Mouse (Mus musculus): Measurements from ENCODE around the gene Msantd1.
A peak's percentile ranks its signal among the peaks of the same experiment; 100 is the strongest.

Gene Msantd1

DNA sequence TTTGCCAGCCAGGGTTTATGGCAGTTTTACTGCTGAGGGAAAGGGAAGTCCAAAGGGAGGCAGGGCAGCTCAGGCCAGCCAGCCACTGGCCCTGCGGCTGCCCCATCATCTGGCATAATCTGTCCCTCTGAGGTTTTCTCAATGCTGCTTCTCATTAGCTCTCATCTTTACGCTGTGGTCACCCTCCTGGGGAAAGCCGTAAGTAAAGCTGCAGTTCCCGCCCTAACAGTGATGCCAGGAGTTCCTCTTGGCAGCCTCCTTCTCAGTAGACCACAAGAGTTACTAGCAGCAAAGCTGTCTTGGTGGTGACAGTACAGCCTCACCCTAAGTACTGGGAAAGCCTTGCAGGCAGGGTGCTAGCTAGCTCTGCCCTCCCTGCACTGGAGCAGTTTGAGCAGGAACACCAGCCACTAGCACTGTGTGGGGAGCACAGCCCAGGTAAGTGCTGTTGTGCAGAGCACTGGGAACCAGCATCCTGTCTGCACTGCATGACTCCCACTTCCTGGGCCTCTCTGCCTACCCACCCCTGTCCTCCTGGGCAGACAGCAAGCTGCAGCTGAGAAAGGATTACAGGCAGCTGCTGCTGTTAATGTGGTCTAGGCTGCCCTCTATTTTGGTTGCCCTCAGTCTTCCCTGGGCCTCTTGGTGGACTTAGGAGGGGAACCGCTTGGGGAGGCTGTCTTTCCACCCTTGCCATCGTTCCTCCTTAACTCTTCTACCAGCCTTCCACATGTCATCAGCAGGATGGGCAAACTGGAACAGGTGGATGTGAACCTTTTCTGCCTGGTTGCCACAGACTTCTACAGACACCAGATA is at the start of gene Msantd1:
TSS of gene Msantd1 (plus strand) at position 103 of the 816 bp plus-strand sequence.
- DNase-seq = no peak

DNA sequence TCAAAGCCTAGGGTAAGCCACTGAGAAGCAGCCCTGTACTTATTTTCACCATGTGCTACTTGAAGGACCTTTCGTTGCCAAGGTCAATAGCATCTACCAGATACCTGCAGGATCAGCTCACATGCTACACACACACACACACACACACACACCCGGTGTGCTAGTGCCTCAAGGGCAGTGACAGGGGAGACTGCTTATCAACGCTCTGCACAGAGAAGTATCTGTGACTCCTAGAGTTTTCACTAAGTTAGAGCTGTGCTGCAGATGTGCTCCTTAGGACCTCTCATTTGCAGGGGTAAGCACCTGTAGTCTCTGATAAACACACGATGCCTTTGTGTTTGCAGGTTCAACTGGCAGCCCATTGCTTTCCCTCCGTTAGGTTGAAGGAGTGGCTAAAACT is 42.4 kb upstream of the Msantd1 start:
- peak; percentile 49 for DNase-seq

DNA sequence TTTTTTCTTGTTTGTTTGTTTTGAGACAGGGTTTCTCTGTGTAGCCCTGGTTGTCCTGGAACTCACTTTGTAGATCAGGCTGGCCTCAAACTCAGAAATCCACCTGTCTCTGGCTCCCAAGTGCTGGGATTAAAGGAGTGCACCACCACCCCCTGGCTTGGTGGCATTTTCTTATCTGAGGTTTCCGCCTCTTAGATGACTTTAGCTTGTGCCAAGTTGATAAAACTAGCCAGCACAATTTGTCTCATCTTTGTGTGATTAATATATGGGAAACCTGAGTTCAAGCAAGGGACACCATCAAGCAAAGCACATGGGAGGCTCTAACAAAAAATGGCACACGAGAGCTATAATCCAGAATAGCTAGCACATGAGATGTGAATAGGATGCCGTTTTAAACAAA is 27.5 kb upstream of the Msantd1 start:
- DNase-seq = peak; percentile 31

DNA sequence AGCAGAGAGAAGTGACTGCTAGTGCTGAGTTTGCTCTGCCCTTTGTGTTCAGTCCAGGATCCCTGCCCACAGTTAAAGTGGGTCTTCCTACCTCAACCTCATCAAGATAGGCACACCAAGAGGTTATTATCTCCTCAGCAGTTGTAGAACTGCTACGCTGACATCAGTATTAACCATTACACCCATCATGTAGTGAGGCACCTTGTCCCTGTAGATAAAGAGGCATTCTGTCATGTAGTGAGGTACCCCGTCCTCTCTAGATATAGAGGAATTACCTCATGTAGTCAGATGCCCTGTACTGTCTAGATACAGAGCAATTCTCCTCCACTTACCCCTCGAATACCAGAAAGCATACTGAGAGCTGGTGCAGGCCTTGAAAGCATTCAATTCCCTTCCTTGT is 26.8 kb upstream of the Msantd1 start:
- DNase-seq = peak; percentile 49

DNA sequence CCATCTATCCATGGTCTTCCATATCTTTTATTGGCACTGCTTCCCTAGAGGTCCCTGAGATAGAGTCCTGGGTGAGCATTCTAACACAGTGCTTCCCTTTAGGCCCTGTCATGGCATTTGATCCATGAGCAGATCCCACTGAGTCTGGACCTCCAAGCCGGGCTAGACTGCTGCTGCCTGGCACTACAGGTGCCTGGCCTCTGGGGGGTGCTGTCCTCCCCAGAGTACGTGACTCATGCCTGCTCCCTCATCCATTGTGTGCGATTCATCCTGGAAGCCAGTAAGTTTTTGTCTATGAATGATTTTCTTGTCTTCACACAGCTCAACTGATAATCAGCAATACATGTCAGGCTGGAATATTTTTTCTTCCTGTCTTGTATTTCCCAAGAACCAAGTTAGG is 22.6 kb upstream of the Msantd1 start:
- no peak for DNase-seq

DNA sequence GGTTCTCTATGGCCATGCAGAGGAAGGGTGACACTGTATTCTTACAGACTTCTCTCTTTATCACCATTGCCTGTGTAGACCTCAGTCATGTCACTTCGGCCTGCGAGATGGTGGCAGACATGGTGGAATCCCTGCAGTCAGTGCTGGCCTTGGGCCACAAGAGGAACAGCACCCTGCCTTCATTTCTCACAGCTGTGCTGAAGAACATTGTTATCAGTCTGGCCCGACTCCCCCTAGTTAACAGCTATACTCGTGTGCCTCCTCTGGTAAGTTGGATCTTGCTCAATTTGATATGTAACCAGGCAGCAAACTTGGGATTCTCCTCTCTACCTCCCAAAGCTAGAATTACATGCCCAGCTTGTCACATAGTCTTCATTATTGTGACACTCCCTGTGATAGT is 18.6 kb upstream of the Msantd1 start:
- DNase-seq = no peak

DNA sequence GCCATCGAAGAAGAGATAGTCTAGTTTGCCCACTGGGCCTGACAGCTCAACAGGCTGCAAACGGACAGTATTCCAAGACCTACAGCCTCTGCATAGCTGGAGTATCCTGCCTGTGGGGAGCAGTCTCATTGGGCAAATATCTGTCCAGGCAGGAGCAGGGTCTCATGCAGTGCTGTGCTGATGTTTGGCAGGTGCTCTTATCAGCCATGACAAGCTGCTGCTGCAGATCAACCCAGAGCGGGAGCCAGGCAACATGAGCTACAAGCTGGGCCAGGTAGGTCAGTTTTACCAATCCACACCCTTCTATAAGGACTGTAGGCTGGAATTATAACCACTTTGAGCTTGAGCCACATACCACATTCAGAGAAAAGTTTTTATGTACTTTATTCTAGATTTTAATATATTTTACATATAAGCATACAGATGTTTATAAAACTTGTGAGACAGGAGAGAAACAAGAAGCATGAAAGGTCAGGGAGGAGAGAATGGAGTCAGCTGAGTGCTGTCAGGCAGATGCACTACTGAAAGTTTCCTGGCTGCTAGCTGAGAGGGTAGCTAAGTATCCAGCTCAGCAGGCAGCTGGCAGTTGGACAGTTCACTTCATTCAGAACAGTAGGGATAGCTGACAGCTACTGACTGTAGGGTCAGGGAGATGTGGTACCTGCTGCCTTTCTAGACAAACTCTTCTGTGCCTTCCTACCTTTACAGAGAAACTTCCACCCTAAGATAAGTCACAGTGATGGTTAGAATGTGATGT is 10.9 kb upstream of the Msantd1 start:
- peak; percentile 84 for DNase-seq

DNA sequence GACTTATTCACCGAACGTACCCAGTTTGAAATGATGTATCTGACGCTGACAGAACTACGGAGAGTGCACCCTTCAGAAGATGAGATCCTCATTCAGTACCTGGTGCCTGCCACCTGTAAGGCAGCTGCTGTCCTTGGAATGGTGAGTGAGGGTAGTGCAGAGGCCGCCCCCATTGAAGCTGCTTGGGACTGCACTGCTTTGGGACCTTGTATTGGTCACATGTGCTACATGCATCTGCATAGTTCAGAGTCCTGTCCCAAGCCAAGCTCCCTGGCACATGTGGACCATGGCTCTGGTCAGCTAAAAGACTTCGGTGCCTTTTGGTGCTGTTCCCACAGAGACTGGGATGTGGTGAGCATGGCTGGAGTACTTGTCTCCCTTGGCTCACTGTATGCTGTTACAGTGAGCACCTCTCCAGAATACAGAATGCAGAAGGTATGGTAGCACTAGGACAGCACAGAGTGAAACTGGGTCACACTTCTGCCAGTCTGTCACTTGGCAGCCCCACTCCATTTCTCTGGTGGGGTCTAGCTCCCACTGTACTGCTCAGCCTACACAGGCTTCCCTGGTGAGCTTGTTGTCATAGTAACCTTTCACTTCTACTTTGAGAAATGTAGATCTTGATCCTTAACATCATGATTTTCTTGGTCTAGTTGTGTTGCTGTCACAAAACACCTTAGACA is 7.9 kb upstream of the Msantd1 start:
- DNase-seq = no peak

DNA sequence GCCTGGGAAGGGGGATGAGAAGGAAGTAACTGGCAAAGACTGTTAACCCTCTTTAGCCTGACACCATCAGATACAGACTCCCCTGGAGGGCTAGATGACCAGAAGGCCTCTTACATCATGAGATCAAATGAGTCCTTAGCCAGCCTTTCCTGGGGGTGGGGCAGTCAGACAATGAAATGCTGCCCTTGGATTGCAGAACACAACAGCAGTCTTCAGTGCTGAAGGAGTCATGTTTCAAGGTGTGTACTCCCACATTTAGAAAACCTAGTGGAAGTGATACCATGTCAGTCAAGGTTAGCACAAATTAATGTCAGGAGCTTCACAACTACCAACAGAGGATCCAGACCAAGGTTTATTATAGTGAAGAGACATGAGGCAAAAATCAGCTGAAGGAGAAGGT is 5.4 kb upstream of the Msantd1 start:
- DNase-seq = no peak

DNA sequence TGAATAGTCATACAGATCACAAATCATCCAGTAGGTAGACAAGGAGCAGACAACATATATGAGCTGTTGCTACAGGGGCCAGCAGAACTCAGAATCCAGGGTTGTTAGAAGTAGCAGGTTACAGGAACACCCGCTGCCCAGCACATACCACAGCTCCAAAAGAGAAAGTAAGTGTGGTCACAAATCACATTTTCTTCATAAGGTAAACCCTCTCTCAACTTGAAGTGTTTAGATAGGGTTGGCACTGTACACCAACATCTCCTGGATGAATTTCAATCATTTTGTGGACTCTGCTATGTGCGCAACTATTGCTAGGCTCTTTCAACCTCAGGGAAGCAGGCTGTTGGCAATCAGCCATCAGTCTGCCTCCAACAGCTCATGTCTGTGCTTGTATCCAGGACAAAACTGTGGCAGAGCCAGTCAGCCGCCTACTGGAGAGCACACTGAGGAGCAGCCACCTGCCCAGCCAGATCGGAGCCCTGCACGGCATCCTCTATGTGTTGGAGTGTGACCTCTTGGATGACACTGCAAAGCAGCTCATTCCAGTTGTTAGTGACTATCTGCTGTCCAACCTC is 4.9 kb upstream of the Msantd1 start:
- no peak for DNase-seq

DNA sequence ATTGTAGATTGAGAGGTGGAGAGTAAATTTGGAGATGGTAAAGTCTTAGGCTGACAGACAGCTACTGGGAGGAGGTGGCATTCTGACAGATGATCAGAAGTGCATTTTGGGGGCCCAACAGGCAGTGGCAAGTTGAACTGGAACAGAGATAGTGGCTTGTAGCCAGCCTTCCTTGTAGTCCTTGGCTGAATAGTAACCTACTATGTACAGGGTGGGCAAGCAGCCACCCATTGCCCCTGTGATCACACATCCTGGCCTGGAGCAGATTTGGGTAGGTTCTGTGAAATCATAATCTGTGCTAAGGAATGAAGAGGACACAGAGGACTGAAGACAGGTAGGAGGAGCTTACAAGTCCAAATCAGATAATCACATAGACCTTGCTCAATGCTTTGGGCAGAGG is 3.4 kb upstream of the Msantd1 start:
- DNase-seq = no peak

DNA sequence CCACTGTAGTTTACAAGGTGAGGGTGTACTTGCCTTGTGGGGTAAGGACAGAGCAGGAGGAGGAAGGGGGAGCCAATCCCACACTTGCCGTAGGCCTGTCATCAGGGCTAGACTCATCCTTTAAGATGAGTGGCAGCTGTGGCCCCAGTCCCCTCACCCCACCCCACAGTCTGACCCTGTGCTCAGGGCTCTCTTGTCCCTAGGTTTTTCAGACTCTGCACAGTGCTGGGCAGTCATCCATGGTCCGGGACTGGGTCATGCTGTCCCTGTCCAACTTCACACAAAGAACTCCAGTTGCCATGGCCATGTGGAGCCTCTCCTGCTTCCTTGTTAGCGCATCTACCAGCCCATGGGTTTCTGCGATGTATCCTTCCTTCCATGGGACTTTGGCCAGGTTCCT is 582 bp upstream of the Msantd1 start:
- no peak for DNase-seq

DNA sequence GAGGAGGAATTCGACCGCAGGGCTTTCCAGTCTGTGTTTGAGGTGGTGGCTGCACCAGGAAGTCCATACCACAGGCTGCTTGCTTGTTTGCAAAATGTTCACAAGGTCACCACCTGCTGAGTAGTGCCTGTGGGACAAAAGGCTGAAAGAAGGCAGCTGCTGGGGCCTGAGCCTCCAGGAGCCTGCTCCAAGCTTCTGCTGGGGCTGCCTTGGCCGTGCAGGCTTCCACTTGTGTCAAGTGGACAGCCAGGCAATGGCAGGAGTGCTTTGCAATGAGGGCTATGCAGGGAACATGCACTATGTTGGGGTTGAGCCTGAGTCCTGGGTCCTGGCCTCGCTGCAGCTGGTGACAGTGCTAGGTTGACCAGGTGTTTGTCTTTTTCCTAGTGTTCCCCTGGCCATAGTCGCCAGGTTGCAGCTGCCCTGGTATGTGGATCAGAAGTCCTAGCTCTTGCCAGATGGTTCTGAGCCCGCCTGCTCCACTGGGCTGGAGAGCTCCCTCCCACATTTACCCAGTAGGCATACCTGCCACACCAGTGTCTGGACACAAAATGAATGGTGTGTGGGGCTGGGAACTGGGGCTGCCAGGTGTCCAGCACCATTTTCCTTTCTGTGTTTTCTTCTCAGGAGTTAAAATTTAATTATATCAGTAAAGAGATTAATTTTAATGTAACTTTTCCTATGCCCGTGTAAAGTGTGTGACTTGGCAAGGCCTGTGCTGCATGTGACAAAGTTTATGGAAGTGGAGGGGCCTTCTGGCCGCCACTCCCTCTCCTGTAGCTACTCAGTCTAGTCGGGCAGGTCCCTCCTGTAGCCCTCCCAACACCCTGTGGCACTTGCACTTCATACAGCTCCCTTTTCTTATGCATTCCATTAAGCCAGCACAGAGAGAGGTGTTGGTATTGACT is 1.2 kb downstream of the Msantd1 start:
- no peak for DNase-seq

DNA sequence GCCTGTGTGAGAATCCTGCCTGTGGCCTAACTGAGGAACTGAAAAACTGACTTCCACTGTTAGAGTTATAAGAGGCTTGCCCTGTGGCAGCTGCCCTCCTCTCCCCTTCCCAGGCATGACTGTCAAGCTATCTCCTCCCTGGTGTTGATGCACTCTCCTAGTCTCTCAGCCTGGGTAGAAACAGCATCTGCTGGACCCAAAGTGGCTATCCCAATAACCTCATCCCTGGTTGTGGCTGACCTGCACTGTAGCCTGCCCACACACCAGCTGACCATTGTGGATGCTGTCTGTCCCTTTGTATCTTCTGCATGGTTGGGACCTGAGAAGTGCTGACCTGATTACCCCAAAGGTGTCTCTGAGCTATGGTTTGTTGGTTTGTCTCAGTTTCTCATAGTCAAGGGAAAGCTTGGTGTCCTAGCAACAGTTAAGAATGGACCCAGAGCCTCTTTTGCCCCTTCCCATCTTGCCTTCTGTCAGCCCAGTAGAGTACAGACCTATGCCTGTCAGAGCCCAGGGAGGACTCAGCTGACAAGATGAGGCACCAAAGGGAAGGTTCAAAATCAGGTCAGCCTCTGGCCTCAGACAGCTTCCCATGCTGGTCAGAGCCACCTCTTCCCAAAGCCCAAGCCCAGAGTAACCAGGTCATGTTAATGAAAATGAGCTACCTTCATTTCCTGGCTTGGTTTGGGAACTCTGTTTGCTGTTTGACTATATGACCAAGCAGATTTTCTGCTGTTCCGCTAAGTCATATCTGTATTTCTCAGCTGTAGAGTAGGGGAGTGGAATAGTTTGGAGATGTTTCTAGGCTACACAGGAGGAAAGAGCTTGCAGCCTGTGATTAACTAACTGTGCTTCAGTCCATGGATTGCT is 2.1 kb downstream of the Msantd1 start:
- DNase-seq = no peak

DNA sequence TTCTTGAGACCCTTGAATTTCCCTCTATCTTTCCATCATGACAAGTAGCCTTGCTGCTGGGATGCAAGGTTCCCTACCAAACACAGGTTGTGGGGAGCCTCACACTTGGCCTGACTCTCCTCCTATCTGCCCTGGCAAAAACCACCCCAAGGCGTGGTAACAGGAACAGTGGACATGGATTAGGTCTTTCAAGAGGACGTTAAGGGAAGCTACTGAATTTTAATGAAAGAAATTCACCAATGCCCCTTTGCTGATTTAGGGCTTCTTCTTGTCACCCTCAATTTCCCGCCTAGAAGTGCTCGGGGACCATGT is 2.6 kb downstream of the Msantd1 start:
- DNase-seq = peak; percentile 46

DNA sequence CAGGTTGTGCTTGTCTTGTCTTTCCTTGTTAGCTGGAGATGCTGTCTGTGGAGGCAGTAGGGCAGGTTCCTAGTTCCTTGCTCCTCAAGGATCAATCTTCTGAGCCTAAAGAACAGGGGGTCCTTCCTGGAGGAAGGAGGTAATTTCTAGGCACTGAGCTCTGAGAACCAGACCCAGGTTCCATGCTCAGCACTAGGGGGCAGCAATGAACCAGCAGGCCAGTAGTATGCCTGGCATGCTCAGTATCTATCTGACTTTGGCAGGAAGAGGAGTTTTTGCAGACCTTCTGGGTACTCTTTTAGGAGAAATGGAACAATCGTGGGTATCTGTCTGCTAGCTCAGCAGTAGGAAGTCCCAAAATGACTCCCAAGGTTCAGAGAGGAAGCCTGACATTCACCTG is 8.0 kb downstream of the Msantd1 start:
- peak; percentile 86 for DNase-seq

DNA sequence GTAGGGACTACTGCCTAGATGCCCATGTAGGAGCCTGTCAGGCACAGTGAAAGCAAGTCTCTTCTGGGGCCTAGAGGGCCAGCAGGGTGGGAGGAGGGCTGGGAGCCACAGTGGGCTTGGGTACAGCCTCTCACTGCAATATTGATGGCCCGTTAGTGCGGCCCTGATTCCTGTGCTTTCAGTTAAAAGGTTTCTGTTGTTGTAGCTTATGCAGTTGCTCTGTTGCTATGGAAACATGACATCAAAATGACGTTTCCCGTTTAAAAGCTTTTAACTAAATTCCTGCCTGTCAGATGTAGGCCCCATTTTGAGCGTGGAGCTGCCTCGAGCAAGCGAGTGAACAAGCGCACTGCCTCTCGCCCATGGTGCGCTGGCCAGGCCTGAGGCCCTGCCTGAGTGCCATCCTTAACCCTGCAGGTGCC is 9.4 kb downstream of the Msantd1 start:
- no peak for DNase-seq

DNA sequence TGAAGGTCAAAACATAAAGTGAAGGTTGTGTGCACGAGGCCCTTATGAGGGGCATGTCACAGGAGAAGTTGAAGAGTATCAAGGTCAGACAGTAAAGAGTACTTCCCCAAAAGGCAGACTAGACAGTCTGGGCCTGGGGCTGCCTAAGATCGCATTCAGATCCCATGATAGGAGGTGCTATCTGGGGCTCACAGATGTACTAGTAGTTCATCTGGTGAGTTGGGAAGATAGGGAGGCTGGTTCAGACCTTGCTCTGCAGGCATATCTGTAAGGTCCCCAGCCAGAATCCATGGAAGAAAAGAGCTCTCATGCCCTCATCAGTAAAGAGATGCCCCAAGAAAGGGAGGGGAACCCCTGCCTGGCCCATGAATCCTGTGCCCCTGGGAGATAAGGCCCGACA is 11.0 kb downstream of the Msantd1 start:
- peak; percentile 57 for DNase-seq

DNA sequence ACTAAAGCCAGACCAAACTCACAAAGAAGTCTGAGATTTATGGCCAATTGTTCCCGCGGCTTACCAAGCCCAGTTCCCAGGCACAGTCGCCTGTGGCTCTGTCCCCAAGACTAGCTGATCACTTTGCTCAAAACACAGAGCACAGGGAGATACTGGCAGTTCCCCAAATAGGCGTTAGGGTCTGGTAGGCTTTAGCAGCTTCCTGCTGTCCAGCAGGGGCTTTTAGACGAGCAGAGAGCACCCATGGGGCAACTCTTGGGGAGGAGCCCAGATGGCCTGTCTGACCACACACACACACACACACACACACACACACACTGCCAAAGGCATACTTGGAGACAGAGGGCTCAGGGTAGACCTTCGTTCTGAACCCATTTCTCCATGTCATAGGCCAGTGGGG is 14.7 kb downstream of the Msantd1 start:
- no peak for DNase-seq

DNA sequence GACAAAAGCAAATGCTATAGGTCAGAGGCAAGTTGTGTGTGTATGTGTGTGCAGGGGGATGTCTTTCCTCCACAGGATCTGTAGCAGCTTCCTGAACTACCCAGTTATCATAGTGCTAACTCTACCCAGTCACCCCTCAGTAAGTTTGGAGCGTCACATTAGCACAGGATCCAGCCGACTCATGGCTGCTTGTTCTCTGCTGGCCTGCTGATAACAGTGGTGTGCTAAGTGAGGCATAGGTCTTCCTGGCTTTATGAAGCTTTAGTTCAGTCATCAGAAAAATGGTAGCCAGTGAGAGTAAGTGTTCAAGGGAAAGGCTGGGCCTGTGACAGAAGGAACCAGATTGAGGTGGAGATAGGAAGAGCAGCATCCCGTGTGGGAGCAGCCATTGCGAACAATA is 16.1 kb downstream of the Msantd1 start:
- peak; percentile 76 for DNase-seq

DNA sequence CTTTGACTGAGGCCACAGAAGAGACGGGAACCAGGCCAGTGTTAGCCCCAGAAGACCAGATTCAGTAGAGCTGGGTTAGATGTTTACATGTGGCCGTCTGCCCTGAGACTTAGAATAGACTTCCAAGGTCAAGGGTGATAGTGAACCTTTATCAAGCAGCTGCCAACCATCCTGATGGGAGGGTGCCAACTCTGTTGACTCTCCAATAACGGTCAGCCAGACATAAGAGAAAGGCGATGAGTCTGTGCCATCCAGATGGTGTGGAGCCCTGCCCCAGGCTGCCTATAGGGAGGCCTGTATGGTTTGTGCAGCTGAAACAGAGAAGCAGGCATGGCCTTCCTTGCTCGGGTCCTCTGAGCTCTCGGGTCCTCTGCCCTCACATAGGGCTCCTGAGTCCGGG is 16.7 kb downstream of the Msantd1 start:
- DNase-seq = peak; percentile 58
